Mouse (Mus musculus): ENCODE measurements around the gene Dnajb12.

DNA sequence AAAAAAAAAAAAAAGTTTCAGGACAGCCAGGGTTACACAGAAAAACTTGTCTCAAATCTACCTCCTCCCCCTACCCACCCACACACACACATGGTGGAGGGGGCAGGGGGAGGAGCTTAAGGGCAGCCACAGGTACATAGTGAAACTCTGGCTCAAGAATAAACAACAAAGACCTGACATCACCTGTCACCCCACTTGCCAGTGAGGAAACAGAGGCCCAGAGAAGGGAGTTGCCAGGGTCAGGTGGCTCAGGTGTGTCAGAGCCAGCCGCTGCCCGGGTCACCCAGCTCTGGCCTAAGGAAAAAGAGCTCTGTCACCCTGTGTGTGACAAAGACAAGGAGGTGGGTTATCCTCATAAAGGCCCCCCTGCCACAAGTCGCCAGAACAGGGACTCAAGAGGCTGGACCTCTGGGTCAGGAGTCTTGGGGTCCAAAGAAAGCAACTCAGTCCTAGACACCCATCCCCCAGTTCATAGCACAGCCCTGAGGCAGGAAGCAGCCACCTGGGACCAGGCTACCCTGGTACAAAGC is 27.8 kb downstream of the Dnajb12 start:
- TF ChIP-seq POLR2A (IDR thresholded peaks at IDR 0.05; ENCODE audit: extremely low read depth, insufficient read depth, low read length), result no peak
- TF ChIP-seq CTCF (IDR thresholded peaks at IDR 0.05; ENCODE audit: low read depth, low read length), result no peak
